Mouse (Mus musculus): ENCODE results near the gene Asic4. TPM values are rescaled to one million over a fixed set of nuclear protein-coding genes. Genes with fewer than 3 reads are reported as not detected.

Asic4 gene
- polyA plus RNA-seq, 1 experiment from 2014 or later = 4.9 TPM

DNA sequence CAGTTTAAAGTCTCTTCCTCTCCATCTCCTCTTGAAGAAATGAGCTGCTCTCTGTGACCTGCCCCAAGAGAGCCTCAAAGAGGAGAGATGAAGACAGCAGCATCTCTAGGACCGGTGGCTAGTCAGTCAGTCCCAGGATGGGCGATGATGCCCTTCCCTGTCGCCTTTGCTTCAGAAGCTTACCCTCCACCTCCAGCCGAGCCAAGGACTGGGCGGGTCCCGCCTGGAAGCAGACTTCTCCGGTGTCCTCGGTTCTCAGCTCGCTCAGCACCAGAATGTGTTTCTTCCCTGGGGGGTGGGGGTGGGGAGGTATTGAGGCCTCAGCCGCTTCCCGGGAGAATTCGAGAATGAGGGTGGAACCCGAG lies 36.8 kb downstream of the Asic4 start:
- Histone ChIP-seq H3K9ac (peak overlapping the region; percentile 46), H3K4me3 (replicated peaks; ENCODE audit: low read length) (peak overlapping the region; percentile 43), H3K9me3 (ENCODE audit: control insufficient read depth, low read length) (no peaks in the 10 kb centered on the region), H3K36me3 (replicated peaks; ENCODE audit: control insufficient read depth, insufficient read depth) (peaks cover 52% of the 10 kb centered on the region), H3K27ac (no peak overlapping the region), H3K27me3 (ENCODE audit: control insufficient read depth, insufficient read depth, low read length) (peaks cover 58% of the 10 kb centered on the region), H3K4me1 (replicated peaks; ENCODE audit: control insufficient read depth, insufficient read depth, low read length) (peaks cover 10% of the 10 kb centered on the region), H3K4me2 (replicated peaks) (peak overlapping the region; percentile 78)
- 1% methylated on average over 13 of the region's 13 CpGs for WGBS
- DNase-seq (ENCODE audit: low spot score) (no peak), ATAC-seq (ENCODE audit: low FRiP score) (no peak)

GRCm38 (mm10) chr1:75487405-75488161 lies 37.3 kb downstream of the Asic4 start:
- H3K9me3 ChIP-seq (ENCODE audit: control insufficient read depth, low read length) = no peaks in the 10 kb centered on the region
- no peak overlapping the region for H3K27ac ChIP-seq
- ATAC-seq (ENCODE audit: low FRiP score) (peak; percentile 56), DNase-seq (ENCODE audit: low spot score) (peak; percentile 59)
- H3K4me2 ChIP-seq (replicated peaks) = peak overlapping the region; percentile 78
- H3K4me3 ChIP-seq (replicated peaks; ENCODE audit: low read length) = peak overlapping the region; percentile 43
- WGBS = under 1% methylated on average over 55 of the region's 62 CpGs
- H3K4me1 ChIP-seq (replicated peaks; ENCODE audit: control insufficient read depth, insufficient read depth, low read length) = peaks cover 10% of the 10 kb centered on the region
- peaks cover 54% of the 10 kb centered on the region for H3K36me3 ChIP-seq (replicated peaks; ENCODE audit: control insufficient read depth, insufficient read depth)
- H3K27me3 ChIP-seq (ENCODE audit: control insufficient read depth, insufficient read depth, low read length) = peaks cover 61% of the 10 kb centered on the region
- H3K9ac ChIP-seq = peak overlapping the region; percentile 46

- ATAC-seq (ENCODE audit: low FRiP score) (no peak), DNase-seq (ENCODE audit: low spot score) (no peak)
- Histone ChIP-seq H3K4me2 (replicated peaks) (no peak overlapping the region), H3K9me3 (ENCODE audit: control insufficient read depth, low read length) (no peaks in the 10 kb centered on the region), H3K9ac (no peak overlapping the region), H3K36me3 (replicated peaks; ENCODE audit: control insufficient read depth, insufficient read depth) (peaks cover 26% of the 10 kb centered on the region; the same call in 1 of the 2 replicates), H3K4me3 (replicated peaks; ENCODE audit: low read length) (no peak overlapping the region), H3K27me3 (ENCODE audit: control insufficient read depth, insufficient read depth, low read length) (peaks cover 41% of the 10 kb centered on the region), H3K27ac (no peak overlapping the region), H3K4me1 (replicated peaks; ENCODE audit: control insufficient read depth, insufficient read depth, low read length) (peaks cover 10% of the 10 kb centered on the region)
- 86% methylated on average over 34 of the region's 34 CpGs for WGBS
Measured at GRCm38 (mm10) chr1:75490785-75491551, 40.7 kb downstream of the Asic4 start.

GRCm38 (mm10) chr1:75492579-75493170 lies 42.4 kb downstream of the Asic4 start:
- ATAC-seq (ENCODE audit: low FRiP score) (no peak), DNase-seq (ENCODE audit: low spot score) (no peak)
- no peak overlapping the region for H3K9ac ChIP-seq
- WGBS = 35% methylated on average over 24 of the region's 24 CpGs
- peaks cover 31% of the 10 kb centered on the region for H3K36me3 ChIP-seq (replicated peaks; ENCODE audit: control insufficient read depth, insufficient read depth)
- H3K27ac ChIP-seq = no peak overlapping the region
- peaks cover 26% of the 10 kb centered on the region for H3K27me3 ChIP-seq (ENCODE audit: control insufficient read depth, insufficient read depth, low read length)
- no peak overlapping the region for H3K4me2 ChIP-seq (replicated peaks)
- peaks cover 7% of the 10 kb centered on the region for H3K4me1 ChIP-seq (replicated peaks; ENCODE audit: control insufficient read depth, insufficient read depth, low read length)
- no peaks in the 10 kb centered on the region for H3K9me3 ChIP-seq (ENCODE audit: control insufficient read depth, low read length)
- no peak overlapping the region for H3K4me3 ChIP-seq (replicated peaks; ENCODE audit: low read length)

DNA sequence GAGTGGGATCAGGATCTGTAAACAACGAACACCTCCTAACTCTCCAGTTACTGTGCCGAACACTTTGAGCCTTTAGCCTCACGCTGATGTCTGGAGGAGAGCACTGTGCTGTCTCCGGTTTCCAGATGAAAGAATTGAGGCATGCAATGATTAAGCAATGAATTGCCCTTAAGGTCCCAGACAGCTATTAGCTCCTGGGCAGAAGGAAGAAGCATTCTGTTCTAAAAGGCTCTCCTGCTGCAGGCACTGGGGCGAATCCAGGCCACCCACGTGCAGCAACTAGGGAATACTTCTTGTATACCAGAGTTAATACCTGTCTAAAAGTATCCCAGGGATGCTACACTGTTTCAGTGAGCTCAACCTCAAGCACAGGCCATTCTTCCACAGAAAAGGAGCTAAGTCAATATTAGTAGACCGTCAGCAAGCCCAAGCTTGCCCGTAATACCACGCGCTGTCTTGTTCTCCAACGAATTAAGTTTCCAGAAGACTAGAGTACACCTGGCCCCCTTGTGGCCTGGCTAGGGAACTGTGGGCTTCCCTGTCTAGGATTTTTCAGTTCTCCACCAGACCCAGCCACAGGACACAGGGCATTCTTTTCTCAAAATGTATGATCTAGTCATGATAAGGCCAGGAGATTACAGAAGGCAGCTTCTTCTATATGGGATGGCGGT lies 44.8 kb downstream of the Asic4 start:
- Histone ChIP-seq H3K27ac (no peak overlapping the region), H3K9ac (no peak overlapping the region), H3K9me3 (ENCODE audit: control insufficient read depth, low read length) (no peaks in the 10 kb centered on the region), H3K4me1 (replicated peaks; ENCODE audit: control insufficient read depth, insufficient read depth, low read length) (no peaks in the 10 kb centered on the region), H3K4me3 (replicated peaks; ENCODE audit: low read length) (no peak overlapping the region), H3K36me3 (replicated peaks; ENCODE audit: control insufficient read depth, insufficient read depth) (peaks cover 55% of the 10 kb centered on the region), H3K4me2 (replicated peaks) (no peak overlapping the region), H3K27me3 (ENCODE audit: control insufficient read depth, insufficient read depth, low read length) (peaks cover 6% of the 10 kb centered on the region; the same call in 1 of the 2 replicates)
- no peak for ATAC-seq (ENCODE audit: low FRiP score)
- WGBS = 46% methylated on average over 12 of the region's 12 CpGs
- no peak for DNase-seq (ENCODE audit: low spot score)

DNA sequence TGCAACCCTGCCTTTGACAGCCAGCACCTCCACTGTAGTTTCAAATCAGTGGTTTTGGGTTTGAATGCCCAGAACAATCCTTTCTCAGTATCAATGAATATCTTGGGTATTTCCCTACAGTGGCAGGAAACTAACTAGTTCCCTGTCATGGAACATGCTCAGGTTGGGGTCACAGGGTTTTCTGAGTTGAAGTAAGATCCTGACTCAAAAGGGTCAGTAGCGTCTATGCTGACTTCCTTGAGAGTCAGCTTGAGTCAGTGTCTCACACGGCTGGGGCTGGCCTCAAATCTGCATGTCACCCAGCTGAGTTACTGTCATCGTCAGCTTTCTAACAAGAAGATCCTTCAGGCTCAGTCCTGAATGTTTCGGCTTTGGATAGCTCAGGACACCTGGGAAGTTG lies 48.7 kb downstream of the Asic4 start:
- peaks cover 47% of the 10 kb centered on the region for H3K36me3 ChIP-seq (replicated peaks; ENCODE audit: control insufficient read depth, insufficient read depth)
- 0 out of 2 replicates have a peak, but pooled peaks cover 5% of the 10 kb centered on the region for H3K27me3 ChIP-seq (ENCODE audit: control insufficient read depth, insufficient read depth, low read length)
- H3K9ac ChIP-seq = no peak overlapping the region
- no peaks in the 10 kb centered on the region for H3K9me3 ChIP-seq (ENCODE audit: control insufficient read depth, low read length)
- H3K4me1 ChIP-seq (replicated peaks; ENCODE audit: control insufficient read depth, insufficient read depth, low read length) = 0 out of 2 replicates have a peak, but pooled peaks cover under 1% of the 10 kb centered on the region
- ATAC-seq (ENCODE audit: low FRiP score) (no peak), DNase-seq (ENCODE audit: low spot score) (no peak)
- H3K4me2 ChIP-seq (replicated peaks) = no peak overlapping the region
- no peak overlapping the region for H3K27ac ChIP-seq
- H3K4me3 ChIP-seq (replicated peaks; ENCODE audit: low read length) = no peak overlapping the region
- WGBS = 93% methylated on average over 4 of the region's 4 CpGs

GRCm38 (mm10) chr1:75499441-75499840 lies 49.2 kb downstream of the Asic4 start:
- H3K4me3 ChIP-seq (replicated peaks; ENCODE audit: low read length) = no peak overlapping the region
- 85% methylated on average over 7 of the region's 7 CpGs for WGBS
- no peak overlapping the region for H3K9ac ChIP-seq

GRCm38 (mm10) chr1:75501905-75502304 lies 51.7 kb downstream of the Asic4 start:
- Histone ChIP-seq H3K9ac (no peak overlapping the region), H3K27ac (no peak overlapping the region), H3K4me3 (replicated peaks; ENCODE audit: low read length) (no peak overlapping the region), H3K4me2 (replicated peaks) (no peak overlapping the region), H3K27me3 (ENCODE audit: control insufficient read depth, insufficient read depth, low read length) (0 out of 2 replicates have a peak, but pooled peaks cover 5% of the 10 kb centered on the region), H3K4me1 (replicated peaks; ENCODE audit: control insufficient read depth, insufficient read depth, low read length) (peaks cover 19% of the 10 kb centered on the region), H3K9me3 (ENCODE audit: control insufficient read depth, low read length) (no peaks in the 10 kb centered on the region), H3K36me3 (replicated peaks; ENCODE audit: control insufficient read depth, insufficient read depth) (peaks cover 41% of the 10 kb centered on the region)
- ATAC-seq (ENCODE audit: low FRiP score) = no peak
- no peak for DNase-seq (ENCODE audit: low spot score)
- 97% methylated on average over 9 of the region's 9 CpGs for WGBS

More at GRCm38 (mm10) chr1:75499441-75499840, 49.2 kb downstream of the Asic4 start:
- DNase-seq (ENCODE audit: low spot score) (no peak), ATAC-seq (ENCODE audit: low FRiP score) (no peak)
- H3K9me3 ChIP-seq (ENCODE audit: control insufficient read depth, low read length) = no peaks in the 10 kb centered on the region
- peaks cover 47% of the 10 kb centered on the region for H3K36me3 ChIP-seq (replicated peaks; ENCODE audit: control insufficient read depth, insufficient read depth)
- peaks cover 6% of the 10 kb centered on the region for H3K4me1 ChIP-seq (replicated peaks; ENCODE audit: control insufficient read depth, insufficient read depth, low read length)
- no peak overlapping the region for H3K27ac ChIP-seq
- no peak overlapping the region for H3K4me2 ChIP-seq (replicated peaks)
- 0 out of 2 replicates have a peak, but pooled peaks cover 5% of the 10 kb centered on the region for H3K27me3 ChIP-seq (ENCODE audit: control insufficient read depth, insufficient read depth, low read length)

Data from hindbrain, embryonic 14.5 days (tissue).